Mouse (Mus musculus) MEL (cell line): ENCODE data around the gene Slc22a15.

Experiments
- CTCF ChIP-seq, 3 experiments: IDR thresholded peaks in 2 of 3; conservative IDR thresholded peaks in 1 of 3; 2 replicates each; pipeline ENCODE4 v1.5.1; 2011 to 2012; ENCODE audit warnings: low read length in 3 of 3, low read depth in 2 of 3, mild to moderate bottlenecking in 2 of 3, improper control_type of control experiment in 1 of 3, inconsistent platforms in 1 of 3, mixed read lengths in 1 of 3, moderate library complexity in 1 of 3; ENCODE audit not compliant: control insufficient read depth in 1 of 3, insufficient read depth in 1 of 3, poor library complexity in 1 of 3, severe bottlenecking in 1 of 3
- GATA1 ChIP-seq: IDR thresholded peaks from 2 replicates; pipeline ENCODE4 v1.6.1; 2011; ENCODE audit warnings: low read depth, low read length, improper control_type of control experiment
- HCFC1 ChIP-seq: IDR thresholded peaks from 2 replicates; pipeline ENCODE4 v1.6.1; 2012; ENCODE audit warnings: low read depth, mild to moderate bottlenecking, inconsistent platforms, low read length, improper control_type of control experiment, moderate library complexity
- KAT2A ChIP-seq: conservative IDR thresholded peaks from 2 replicates; pipeline ENCODE4 v1.6.1; 2012; ENCODE audit warnings: low read depth, low read length, improper control_type of control experiment, inconsistent platforms
- MEF2A ChIP-seq: IDR thresholded peaks from 2 replicates; pipeline ENCODE4 v1.6.1; 2014; ENCODE audit warnings: low read depth, mild to moderate bottlenecking, inconsistent platforms, low read length, improper control_type of control experiment; ENCODE audit not compliant: poor library complexity, insufficient replicate concordance, severe bottlenecking; ENCODE audit errors: extremely low read depth
- POLR2A ChIP-seq, 2 experiments: IDR thresholded peaks; 2 replicates each; pipeline ENCODE4 v1.6.1; 2011 to 2012; ENCODE audit warnings: low read length in 2 of 2, mild to moderate bottlenecking in 2 of 2, control low read depth in 1 of 2, improper control_type of control experiment in 1 of 2, low read depth in 1 of 2, moderate library complexity in 1 of 2; ENCODE audit not compliant: control insufficient read depth in 1 of 2, insufficient read depth in 1 of 2, poor library complexity in 1 of 2
- USF2 ChIP-seq, 2 experiments: IDR thresholded peaks; 2 replicates each; pipeline ENCODE4 v1.6.1; 2011 to 2012; ENCODE audit warnings: improper control_type of control experiment in 2 of 2, low read length in 2 of 2, borderline replicate concordance in 1 of 2, inconsistent platforms in 1 of 2, low read depth in 1 of 2, mild to moderate bottlenecking in 1 of 2; ENCODE audit not compliant: insufficient read depth in 1 of 2
- ZMIZ1 ChIP-seq: IDR thresholded peaks from 2 replicates; pipeline ENCODE4 v1.6.1; 2012; ENCODE audit warnings: low read depth, mild to moderate bottlenecking, inconsistent platforms, low read length, improper control_type of control experiment, moderate library complexity

DNA sequence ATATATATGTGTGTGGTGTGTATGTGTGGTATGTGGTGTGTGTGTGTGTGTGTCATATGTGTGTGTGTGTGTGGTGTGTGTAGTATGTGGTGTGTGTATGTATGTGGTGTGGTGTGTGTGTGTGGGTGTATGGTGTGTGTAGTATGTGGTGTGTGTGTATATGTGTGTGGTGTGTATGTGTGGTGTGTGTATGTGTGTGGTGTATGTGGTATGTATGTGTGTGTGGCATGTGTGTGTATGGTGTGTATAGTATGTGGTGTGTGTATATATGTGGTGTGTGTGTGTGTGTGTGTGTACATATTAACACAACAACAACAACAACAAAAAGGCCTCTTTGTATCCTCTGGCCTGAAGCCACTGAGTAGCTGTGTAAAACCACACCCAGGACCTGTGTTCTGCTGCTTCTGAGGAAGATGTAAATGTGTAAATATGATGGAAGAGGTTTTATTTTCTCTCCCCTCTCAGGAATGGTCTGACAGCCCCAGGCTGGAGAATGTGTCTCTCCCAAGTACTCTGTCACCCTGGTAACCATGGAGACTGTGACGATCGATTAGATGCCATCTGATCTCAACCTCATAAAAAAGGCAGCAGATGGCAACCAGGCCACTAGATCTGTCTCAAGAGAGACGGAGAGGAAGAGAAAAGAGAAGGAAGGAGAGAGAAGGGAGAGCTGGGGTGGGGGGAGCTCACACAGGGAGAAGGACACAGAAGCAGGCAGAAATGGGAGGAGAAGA, 42.7 kb upstream of the Slc22a15 start:
- no peak for TF ChIP-seq HCFC1
- TF ChIP-seq KAT2A: no peak
- no peak for TF ChIP-seq POLR2A (IDR thresholded peaks at IDR 0.05; ENCODE audit: control insufficient read depth in 1 of 2, insufficient read depth in 1 of 2, low read depth in 1 of 2, low read length in 2 of 2, poor library complexity in 1 of 2)
- TF ChIP-seq MEF2A: no peak
- TF ChIP-seq USF2 (IDR thresholded peaks at IDR 0.05; ENCODE audit: borderline replicate concordance in 1 of 2, insufficient read depth in 1 of 2, low read depth in 1 of 2, low read length in 2 of 2): no peak
- TF ChIP-seq CTCF (IDR thresholded peaks at IDR 0.05 in 2 of 3, conservative IDR thresholded peaks at IDR 0.05 in 1 of 3; ENCODE audit: control insufficient read depth in 1 of 3, insufficient read depth in 1 of 3, low read depth in 2 of 3, low read length in 3 of 3, poor library complexity in 1 of 3, severe bottlenecking in 1 of 3): no peak
- no peak for TF ChIP-seq GATA1
- no peak for TF ChIP-seq ZMIZ1
